Mouse (Mus musculus) layer of hippocampus, adult 18-20 months (tissue): ENCODE data around the gene Sumf1. TPM values are rescaled to one million over a fixed set of nuclear protein-coding genes. Genes with fewer than 3 reads are reported as not detected.

ENCODE experiments used
- DNase-seq, 2 experiments: peaks; one replicate each; pipeline ENCODE4 v3.0.0; 2022; ENCODE audit warnings: low spot score in 2 of 2
- long read RNA-seq: library from polyadenylated mRNA; stranded (forward); transcript quantifications from one replicate; pipeline ENCODE4 v2.0.0, GENCODE M21; 2021
- total RNA-seq, 2 experiments: library from RNA; stranded (reverse); gene quantifications; 2 replicates each; pipeline ENCODE4 v1.2.3; 2021

Sumf1 gene
- 10 to 100 TPM; 22.3 to 24.2 TPM for total RNA-seq
- long read RNA-seq, transcript Sumf1-201 (9 exons, 2,593 nt) = major isoform, 27 of 34 reads
- long read RNA-seq, partial matches to known transcripts = 1 of 34 reads
- long read RNA-seq, other reads (novel, unspliced or antisense) = 6 of 34 reads

- peak; percentile 83 to 94 for DNase-seq
These were observed at the start of gene Sumf1 for GRCm38 (mm10) chr6:108184847-108185684. TSS of gene Sumf1 (minus strand) at chr6:108185582.

GRCm38 (mm10) chr6:108234536-108234935 is 49.2 kb upstream of the Sumf1 start:
- no peak for DNase-seq

DNA sequence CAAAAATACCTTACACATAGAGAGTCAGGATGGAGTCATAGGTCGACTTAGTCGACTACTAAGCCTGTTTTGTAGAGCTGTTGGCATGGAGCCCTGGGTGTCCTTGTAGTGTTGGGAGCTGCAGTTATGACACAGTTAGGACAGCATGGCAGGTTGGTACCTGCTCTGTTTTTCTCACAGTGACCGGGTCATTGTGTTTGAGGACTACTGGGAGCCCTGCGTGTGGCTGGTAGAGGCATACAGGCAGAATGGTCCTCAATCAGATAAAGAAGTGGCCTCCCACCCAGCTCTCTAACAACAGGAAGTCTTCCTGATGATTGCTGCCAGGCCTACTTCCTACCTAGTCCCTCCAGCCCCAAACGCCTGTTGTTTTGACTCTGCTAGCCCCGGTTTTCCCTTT is 47.7 kb upstream of the Sumf1 start:
- no peak for DNase-seq

DNA sequence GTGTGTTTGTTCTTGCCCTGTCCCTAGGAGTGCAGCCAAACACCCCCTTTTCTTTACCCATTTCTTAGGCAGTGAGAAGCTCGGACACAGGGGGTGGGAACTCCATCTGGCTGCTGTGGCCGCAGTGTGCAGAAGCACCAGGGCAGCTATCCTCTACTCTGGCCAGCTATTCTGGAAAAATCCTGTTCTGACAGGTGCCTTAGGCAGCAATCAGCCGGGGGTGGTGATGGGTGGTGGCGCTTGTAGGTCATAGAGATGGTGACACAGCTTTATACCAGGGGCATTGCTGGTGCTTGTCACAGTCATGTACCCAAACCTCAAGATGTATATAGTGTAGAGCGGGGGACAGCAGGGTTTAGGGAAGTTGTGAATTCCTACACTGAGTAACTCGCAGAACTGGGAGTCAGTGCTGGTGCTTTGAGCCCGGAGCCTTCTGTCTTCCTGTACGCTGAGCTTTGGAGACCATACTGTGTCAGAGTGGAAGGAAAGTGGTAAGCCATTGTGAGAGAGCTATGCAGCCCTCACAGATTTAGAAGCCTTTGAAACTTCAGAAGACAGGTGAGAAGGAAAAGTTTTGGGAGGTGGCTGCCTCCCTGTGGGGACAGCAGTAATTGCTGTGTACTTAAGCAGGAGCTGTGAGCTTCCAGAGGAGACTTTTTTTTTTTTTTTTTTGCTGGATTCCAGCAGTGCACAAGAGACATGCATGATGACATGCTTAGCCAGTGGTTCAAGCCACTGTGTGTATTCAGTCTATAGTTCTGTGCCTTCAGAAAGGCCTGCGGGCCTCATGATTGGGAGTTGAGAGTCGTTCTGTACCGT is 46.7 kb upstream of the Sumf1 start:
- no peak for DNase-seq

DNA sequence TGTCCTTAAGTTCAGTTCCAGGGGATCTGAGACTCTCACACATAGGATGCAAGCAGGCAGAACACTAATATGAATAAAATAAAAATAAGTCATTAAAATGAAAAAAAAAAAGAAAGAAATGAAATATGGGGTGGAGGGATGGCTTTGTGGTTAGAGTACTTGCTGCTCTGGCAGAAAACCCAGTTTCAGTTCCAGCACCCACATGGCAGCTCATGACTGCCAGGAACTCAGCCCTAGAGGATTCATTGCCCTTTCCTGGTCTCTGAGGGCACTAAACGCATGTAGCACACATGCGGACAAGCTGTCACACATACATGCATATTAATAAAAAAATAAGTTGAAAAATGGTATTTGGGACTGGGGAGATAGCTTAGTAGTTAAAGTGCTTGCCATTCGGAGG is 45.2 kb upstream of the Sumf1 start:
- no peak for DNase-seq

DNA sequence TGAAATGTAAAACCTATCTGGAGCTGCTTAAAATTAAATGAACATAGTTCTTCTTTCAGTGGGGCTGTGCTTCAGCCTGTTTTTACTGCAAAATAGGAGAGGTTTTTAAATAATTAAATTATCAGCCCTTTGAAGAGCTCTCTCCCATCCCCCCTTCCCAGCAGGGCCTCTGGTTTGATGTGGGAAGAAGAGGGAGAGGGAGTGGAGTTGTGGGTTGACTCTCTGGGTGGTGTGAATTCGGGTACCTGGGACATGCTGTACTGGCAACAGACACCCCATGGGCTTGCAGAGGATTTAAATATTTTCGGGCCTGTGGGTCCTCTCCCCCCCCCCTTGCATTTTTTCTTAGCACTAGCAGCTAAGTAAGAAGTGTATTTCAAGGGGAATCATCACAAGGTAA is 43.2 kb upstream of the Sumf1 start:
- DNase-seq = no peak

GRCm38 (mm10) chr6:108228048-108228447 is 42.7 kb upstream of the Sumf1 start:
- DNase-seq = no peak

GRCm38 (mm10) chr6:108227461-108227860 is 42.1 kb upstream of the Sumf1 start:
- no peak for DNase-seq

DNA sequence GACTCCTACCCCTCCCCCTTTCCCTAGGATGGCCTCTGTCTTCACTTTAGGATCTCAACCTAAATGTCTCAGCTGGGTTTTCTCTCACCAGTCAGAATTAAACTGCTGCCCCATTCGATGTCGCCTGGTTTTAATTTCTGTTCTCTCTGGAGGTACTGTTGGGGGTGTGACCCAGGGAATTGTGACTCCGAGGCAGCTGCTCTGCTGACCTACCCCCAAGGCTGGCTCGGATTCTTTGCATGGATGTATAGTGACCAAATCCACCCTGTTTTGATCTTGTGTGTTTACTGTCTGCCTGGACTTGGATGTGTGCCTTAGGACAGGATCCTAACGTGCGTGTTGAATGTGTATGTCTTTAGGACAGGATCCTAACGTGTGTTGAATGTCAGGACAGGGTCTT is 40.8 kb upstream of the Sumf1 start:
- no peak for DNase-seq

GRCm38 (mm10) chr6:108225027-108225426 is 39.6 kb upstream of the Sumf1 start:
- no peak for DNase-seq

DNA sequence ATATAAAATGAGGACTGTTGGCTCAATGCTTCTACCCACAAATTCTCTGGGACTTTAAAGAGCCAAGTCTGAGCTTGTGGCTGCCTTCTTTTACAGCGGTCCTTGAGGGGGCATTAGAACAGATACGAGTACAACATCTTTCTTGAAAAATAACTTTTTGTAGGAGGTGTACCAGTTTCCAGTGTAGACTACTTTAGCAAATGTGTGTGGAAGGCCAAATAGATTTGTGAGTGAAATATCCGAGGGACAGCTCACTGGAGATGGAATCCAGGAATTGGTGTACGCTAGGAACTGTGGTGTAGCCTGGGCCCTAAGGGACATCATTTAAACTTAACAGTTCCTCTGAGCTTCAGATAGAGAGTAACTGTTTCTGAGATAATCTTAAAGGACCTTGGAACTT is 39.0 kb upstream of the Sumf1 start:
- no peak for DNase-seq

GRCm38 (mm10) chr6:108222875-108223274 is 37.5 kb upstream of the Sumf1 start:
- no peak for DNase-seq

- DNase-seq = no peak
These were observed 37.1 kb upstream of the Sumf1 start for GRCm38 (mm10) chr6:108222435-108222834.

DNA sequence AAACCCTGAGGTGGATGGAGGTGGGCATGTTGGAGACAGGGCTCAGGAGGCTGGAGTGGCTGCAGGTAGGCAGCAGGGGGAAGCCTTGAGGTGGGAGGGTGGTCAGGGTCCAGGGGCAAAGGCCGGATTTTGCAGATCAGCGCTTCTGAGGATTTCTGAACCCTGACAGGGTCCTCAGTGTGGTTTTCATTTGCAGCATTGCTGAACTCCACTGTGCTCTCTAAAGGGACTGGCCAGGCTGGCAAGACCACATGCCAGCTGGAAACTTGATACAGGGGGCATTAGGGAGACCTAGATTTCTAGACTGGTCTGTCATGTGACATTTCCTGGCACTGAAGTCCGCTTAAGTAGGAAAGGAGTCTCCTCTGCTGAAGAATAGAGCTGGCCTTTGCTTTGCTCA is 32.6 kb upstream of the Sumf1 start:
- DNase-seq = no peak

GRCm38 (mm10) chr6:108216832-108217231 is 31.4 kb upstream of the Sumf1 start:
- no peak for DNase-seq

DNA sequence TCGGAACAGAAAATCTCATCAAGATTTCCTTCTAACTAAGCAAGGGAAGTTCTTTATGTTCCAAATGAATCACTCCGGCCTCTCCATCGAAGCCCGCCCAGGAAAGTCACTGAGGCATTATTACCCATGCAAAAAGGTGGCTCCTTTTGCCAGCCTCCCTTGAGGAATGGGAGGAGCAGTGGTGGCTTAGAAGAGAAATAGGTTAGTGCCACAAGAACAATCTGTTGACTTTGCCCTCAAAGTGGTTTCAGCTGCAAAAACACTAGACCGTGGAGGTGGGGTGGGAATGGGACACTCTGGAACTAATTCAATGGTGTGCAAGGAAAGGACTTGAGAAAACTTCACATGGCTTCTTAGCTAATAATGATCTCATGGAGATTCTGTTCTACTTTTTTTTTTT is 30.7 kb upstream of the Sumf1 start:
- DNase-seq = no peak

GRCm38 (mm10) chr6:108214294-108214925 is 29.0 kb upstream of the Sumf1 start:
- DNase-seq = no peak

- no peak for DNase-seq
These were observed 28.3 kb upstream of the Sumf1 start for GRCm38 (mm10) chr6:108213481-108214293.

GRCm38 (mm10) chr6:108212881-108213295 is 27.5 kb upstream of the Sumf1 start, which contains the start of gene Itpr1:
TSS of gene Itpr1 (plus strand) at chr6:108213096.
- DNase-seq = peak; percentile 95 to 98
